Mouse (Mus musculus): Measurements from ENCODE around the gene Fbl. TPM values are rescaled to one million over a fixed set of nuclear protein-coding genes. Genes with fewer than 3 reads are reported as not detected.

The Fbl gene
- polyA plus RNA-seq, 1 experiment from 2014 or later = 123 TPM

GRCm38 (mm10) chr7:28175358-28175757 is 5.8 kb downstream of the Fbl start:
- 88% methylated on average over 4 of the region's 4 CpGs for WGBS
- Histone ChIP-seq H3K9me3 (0 out of 2 replicates have a peak, but pooled peaks cover 4% of the 10 kb centered on the region), H3K36me3 (peaks cover 48% of the 10 kb centered on the region), H3K4me1 (replicated peaks) (peaks cover 26% of the 10 kb centered on the region), H3K4me3 (no peak overlapping the region), H3K27ac (no peak overlapping the region), H3K27me3 (ENCODE audit: insufficient read depth, poor library complexity, severe bottlenecking) (no peaks in the 10 kb centered on the region)
- DNase-seq (ENCODE audit: low spot score) = no peak

GRCm38 (mm10) chr7:28179228-28179627 is 9.7 kb downstream of the Fbl start, which contains the start of gene Dyrk1b:
Dyrk1b (plus strand) TSS chr7:28179469.
- Histone ChIP-seq H3K27ac (peak within 1 kb of the TSS; percentile 99), H3K9me3 (0 out of 2 replicates have a peak, but pooled peaks cover 4% of the 10 kb centered on the region), H3K4me1 (replicated peaks) (peaks cover 22% of the 10 kb centered on the region), H3K4me3 (peak within 1 kb of the TSS; percentile 93), H3K36me3 (peaks cover 79% of the 10 kb centered on the region), H3K27me3 (ENCODE audit: insufficient read depth, poor library complexity, severe bottlenecking) (no peaks in the 10 kb centered on the region)
- DNase-seq (ENCODE audit: low spot score) = peak; percentile 98
- WGBS = under 1% methylated on average over 25 of the region's 25 CpGs

GRCm38 (mm10) chr7:28179741-28180377 is 10.3 kb downstream of the Fbl start:
- Histone ChIP-seq H3K4me1 (replicated peaks) (peaks cover 22% of the 10 kb centered on the region), H3K27me3 (ENCODE audit: insufficient read depth, poor library complexity, severe bottlenecking) (no peaks in the 10 kb centered on the region), H3K36me3 (peaks cover 79% of the 10 kb centered on the region), H3K27ac (peak overlapping the region; percentile 99), H3K9me3 (0 out of 2 replicates have a peak, but pooled peaks cover 4% of the 10 kb centered on the region), H3K4me3 (peak overlapping the region; percentile 93)
- DNase-seq (ENCODE audit: low spot score) = peak; percentile 96
- WGBS = under 1% methylated on average over 53 of the region's 56 CpGs

GRCm38 (mm10) chr7:28180890-28181289 is 11.4 kb downstream of the Fbl start:
- H3K36me3 ChIP-seq = peaks cover 79% of the 10 kb centered on the region
- H3K27ac ChIP-seq = peak overlapping the region; percentile 99
- H3K9me3 ChIP-seq = 0 out of 2 replicates have a peak, but pooled peaks cover 4% of the 10 kb centered on the region
- WGBS = 86% methylated on average over 5 of the region's 5 CpGs
- H3K27me3 ChIP-seq (ENCODE audit: insufficient read depth, poor library complexity, severe bottlenecking) = no peaks in the 10 kb centered on the region
- no peak for DNase-seq (ENCODE audit: low spot score)
- peak overlapping the region; percentile 93 for H3K4me3 ChIP-seq
- H3K4me1 ChIP-seq (replicated peaks) = peaks cover 22% of the 10 kb centered on the region

- Histone ChIP-seq H3K4me1 (replicated peaks) (peaks cover 22% of the 10 kb centered on the region), H3K36me3 (peaks cover 79% of the 10 kb centered on the region), H3K9me3 (0 out of 2 replicates have a peak, but pooled peaks cover 4% of the 10 kb centered on the region), H3K27ac (peak overlapping the region; percentile 99), H3K4me3 (peak overlapping the region; percentile 93), H3K27me3 (ENCODE audit: insufficient read depth, poor library complexity, severe bottlenecking) (no peaks in the 10 kb centered on the region)
- DNase-seq (ENCODE audit: low spot score) = no peak
- 95% methylated on average over 12 of the region's 12 CpGs for WGBS
These were observed 11.9 kb downstream of the Fbl start for GRCm38 (mm10) chr7:28181376-28181775.

GRCm38 (mm10) chr7:28182320-28182719 is 12.8 kb downstream of the Fbl start:
- 0 out of 2 replicates have a peak, but pooled peaks cover 4% of the 10 kb centered on the region for H3K9me3 ChIP-seq
- peaks cover 79% of the 10 kb centered on the region for H3K36me3 ChIP-seq
- DNase-seq (ENCODE audit: low spot score) = no peak
- H3K27me3 ChIP-seq (ENCODE audit: insufficient read depth, poor library complexity, severe bottlenecking) = no peaks in the 10 kb centered on the region
- WGBS = 95% methylated on average over 22 of the region's 22 CpGs
- no peak overlapping the region; the same call in 1 of the 2 replicates for H3K4me3 ChIP-seq
- peaks cover 22% of the 10 kb centered on the region for H3K4me1 ChIP-seq (replicated peaks)
- no peak overlapping the region for H3K27ac ChIP-seq

GRCm38 (mm10) chr7:28185884-28186283 is 16.4 kb downstream of the Fbl start:
- 95% methylated on average over 14 of the region's 14 CpGs for WGBS
- H3K4me1 ChIP-seq (replicated peaks) = peaks cover 9% of the 10 kb centered on the region
- DNase-seq (ENCODE audit: low spot score) = no peak
- peaks cover 99% of the 10 kb centered on the region for H3K36me3 ChIP-seq
- no peak overlapping the region; the same call in 1 of the 2 replicates for H3K4me3 ChIP-seq
- H3K27ac ChIP-seq = no peak overlapping the region
- H3K9me3 ChIP-seq = no peaks in the 10 kb centered on the region
- H3K27me3 ChIP-seq (ENCODE audit: insufficient read depth, poor library complexity, severe bottlenecking) = no peaks in the 10 kb centered on the region

GRCm38 (mm10) chr7:28186631-28187030 is 17.1 kb downstream of the Fbl start:
- Histone ChIP-seq H3K36me3 (peaks cover 100% of the 10 kb centered on the region), H3K4me3 (no peak overlapping the region), H3K27me3 (ENCODE audit: insufficient read depth, poor library complexity, severe bottlenecking) (no peaks in the 10 kb centered on the region), H3K27ac (no peak overlapping the region), H3K4me1 (replicated peaks) (0 out of 2 replicates have a peak, but pooled peaks cover 1% of the 10 kb centered on the region), H3K9me3 (no peaks in the 10 kb centered on the region)
- WGBS = 87% methylated on average over 8 of the region's 8 CpGs
- no peak for DNase-seq (ENCODE audit: low spot score)

GRCm38 (mm10) chr7:28191489-28191888 is 22.0 kb downstream of the Fbl start:
- WGBS = 96% methylated on average over 3 of the region's 3 CpGs
- Histone ChIP-seq H3K4me3 (no peak overlapping the region), H3K4me1 (replicated peaks) (no peaks in the 10 kb centered on the region), H3K27me3 (ENCODE audit: insufficient read depth, poor library complexity, severe bottlenecking) (no peaks in the 10 kb centered on the region), H3K9me3 (no peaks in the 10 kb centered on the region), H3K27ac (no peak overlapping the region), H3K36me3 (peaks cover 92% of the 10 kb centered on the region)
- DNase-seq (ENCODE audit: low spot score) = no peak

GRCm38 (mm10) chr7:28191903-28192302 is 22.4 kb downstream of the Fbl start:
- WGBS = 98% methylated on average over 1 of the region's 1 CpGs
- Histone ChIP-seq H3K27ac (no peak overlapping the region), H3K27me3 (ENCODE audit: insufficient read depth, poor library complexity, severe bottlenecking) (no peaks in the 10 kb centered on the region), H3K4me1 (replicated peaks) (no peaks in the 10 kb centered on the region), H3K36me3 (peaks cover 92% of the 10 kb centered on the region), H3K9me3 (no peaks in the 10 kb centered on the region), H3K4me3 (no peak overlapping the region)
- DNase-seq (ENCODE audit: low spot score) = no peak

GRCm38 (mm10) chr7:28195414-28196098 is 26.0 kb downstream of the Fbl start:
- WGBS = 89% methylated on average over 5 of the region's 5 CpGs
- Histone ChIP-seq H3K4me3 (no peak overlapping the region), H3K27me3 (ENCODE audit: insufficient read depth, poor library complexity, severe bottlenecking) (no peaks in the 10 kb centered on the region), H3K27ac (no peak overlapping the region), H3K9me3 (no peaks in the 10 kb centered on the region), H3K4me1 (replicated peaks) (no peaks in the 10 kb centered on the region), H3K36me3 (peaks cover 66% of the 10 kb centered on the region)
- DNase-seq (ENCODE audit: low spot score) = no peak

GRCm38 (mm10) chr7:28196528-28196927 is 27.0 kb downstream of the Fbl start:
- Histone ChIP-seq H3K4me1 (replicated peaks) (no peaks in the 10 kb centered on the region), H3K36me3 (peaks cover 56% of the 10 kb centered on the region), H3K4me3 (no peak overlapping the region), H3K27me3 (ENCODE audit: insufficient read depth, poor library complexity, severe bottlenecking) (no peaks in the 10 kb centered on the region), H3K9me3 (no peaks in the 10 kb centered on the region), H3K27ac (no peak overlapping the region)
- 68% methylated on average over 14 of the region's 14 CpGs for WGBS
- DNase-seq (ENCODE audit: low spot score) = no peak

GRCm38 (mm10) chr7:28199054-28199453 is 29.5 kb downstream of the Fbl start:
- H3K36me3 ChIP-seq = peaks cover 31% of the 10 kb centered on the region
- WGBS = 78% methylated on average over 4 of the region's 4 CpGs

More at GRCm38 (mm10) chr7:28199054-28199453, 29.5 kb downstream of the Fbl start:
- H3K4me1 ChIP-seq (replicated peaks) = no peaks in the 10 kb centered on the region
- no peak for DNase-seq (ENCODE audit: low spot score)
- no peak overlapping the region for H3K4me3 ChIP-seq
- H3K9me3 ChIP-seq = 0 out of 2 replicates have a peak, but pooled peaks cover 6% of the 10 kb centered on the region
- H3K27ac ChIP-seq = no peak overlapping the region
- H3K27me3 ChIP-seq (ENCODE audit: insufficient read depth, poor library complexity, severe bottlenecking) = no peaks in the 10 kb centered on the region
